Mouse (Mus musculus) left cerebral cortex, adult 2 months (tissue): ENCODE measurements at regions not wholly inside any gene's neighbourhood (a gene's known extent, or its start where the extent isn't known, plus 50 kb on each side); places are given as distances from the start of the nearest gene placed in this dataset.

Experiments
- DNase-seq, 2 experiments: peaks; one replicate each; pipeline ENCODE4 v3.0.0; 2021 to 2022; ENCODE audit warnings: low spot score in 2 of 2, mixed read lengths in 1 of 2; ENCODE audit errors: extremely low spot score in 1 of 2
- H3K27ac ChIP-seq: fragments of 200-600 bp; 2 replicates; pipeline ENCODE4 v1.8.1; 2022
- H3K4me3 ChIP-seq: fragments of 200-600 bp; 2 replicates; pipeline ENCODE4 v1.8.1; 2022
- CTCF ChIP-seq: fragments of 200-600 bp; IDR thresholded peaks from 2 replicates; pipeline ENCODE4 v1.8.1; 2022; ENCODE audit warnings: antibody characterized with exemption, mild to moderate bottlenecking, moderate library complexity
- intact Hi-C: fragments of 180-260 bp; cut with DNase I; formaldehyde crosslinking; loops from one replicate; pipeline ENCODE4 v1.15.1; 2025

DNA sequence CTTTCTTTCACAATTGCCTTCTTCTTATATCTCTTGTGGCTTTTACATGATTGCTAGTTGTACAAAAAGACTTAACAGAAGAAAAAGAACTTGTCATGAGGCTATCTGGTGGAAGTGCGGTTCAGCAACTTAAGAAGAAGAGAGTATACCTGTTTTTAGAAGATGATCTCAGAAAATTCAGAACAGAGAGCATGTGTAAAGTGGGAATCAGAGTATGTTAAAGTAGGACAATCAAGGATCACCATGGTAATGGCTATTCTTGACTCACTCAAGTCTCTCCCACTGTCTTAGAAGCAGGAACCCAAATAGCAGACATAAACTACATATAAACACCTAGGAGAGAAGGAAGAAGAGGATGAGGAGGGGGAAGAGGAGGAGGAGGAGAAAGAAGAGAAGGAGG, 857.9 kb upstream of the Nr2f1 start:
- Histone ChIP-seq H3K27ac (peak overlapping the region; percentile 66), H3K4me3 (no peak overlapping the region)
- TF ChIP-seq CTCF = no peak
- no peak for DNase-seq
- intact Hi-C loops = loop anchor here (10.0 kb wide), 1 partner anchor 403 kb away; no protein-coding TSS in a partner anchor

DNA sequence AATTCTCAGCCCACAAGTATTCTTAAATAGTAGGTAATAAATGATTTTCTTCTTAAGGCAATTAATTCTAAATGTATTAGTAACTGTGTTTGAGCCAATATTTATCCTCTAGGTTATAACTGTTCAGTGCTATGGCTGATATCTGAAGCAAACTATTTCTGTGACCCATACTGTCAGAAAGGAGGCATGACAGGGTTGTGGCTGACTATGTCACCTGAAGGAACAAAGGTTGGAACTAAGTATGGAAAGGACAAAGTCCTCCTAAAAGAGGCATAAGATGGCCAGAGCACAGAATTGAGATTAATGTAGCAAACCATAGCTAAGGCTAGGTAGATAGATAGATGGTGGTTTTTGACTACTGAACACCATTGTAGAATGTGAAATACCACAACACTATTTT, 854.9 kb upstream of the Nr2f1 start:
- Histone ChIP-seq H3K4me3 (no peak overlapping the region), H3K27ac (no peak overlapping the region)
- DNase-seq = no peak
- intact Hi-C loops = loop anchor here (10.0 kb wide), 1 partner anchor 400 kb away; no protein-coding TSS in a partner anchor
- no peak for TF ChIP-seq CTCF

DNA sequence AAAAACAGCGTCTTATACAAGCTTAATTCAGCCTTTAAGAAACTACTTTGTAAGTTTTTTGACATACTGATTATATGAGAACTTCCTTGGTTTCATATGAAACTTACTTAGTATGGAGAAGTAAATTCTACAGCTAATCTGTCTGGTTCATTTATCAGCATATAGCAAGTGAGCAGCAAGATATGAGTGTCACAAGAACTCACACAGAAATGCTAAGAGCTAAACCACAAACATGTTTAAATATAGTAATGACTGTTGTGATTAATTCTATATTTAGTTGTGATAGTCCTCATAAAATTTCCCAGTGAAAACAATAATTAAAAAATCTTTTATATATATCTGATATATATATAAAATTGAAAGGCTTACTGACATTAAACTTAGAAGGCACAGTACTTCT, 853.9 kb upstream of the Nr2f1 start:
- no peak for DNase-seq
- TF ChIP-seq CTCF = no peak
- H3K4me3 ChIP-seq = no peak overlapping the region
- H3K27ac ChIP-seq = no peak overlapping the region
- intact Hi-C loops = loop anchor here (10.0 kb wide), 1 partner anchor 399 kb away; no protein-coding TSS in a partner anchor

DNA sequence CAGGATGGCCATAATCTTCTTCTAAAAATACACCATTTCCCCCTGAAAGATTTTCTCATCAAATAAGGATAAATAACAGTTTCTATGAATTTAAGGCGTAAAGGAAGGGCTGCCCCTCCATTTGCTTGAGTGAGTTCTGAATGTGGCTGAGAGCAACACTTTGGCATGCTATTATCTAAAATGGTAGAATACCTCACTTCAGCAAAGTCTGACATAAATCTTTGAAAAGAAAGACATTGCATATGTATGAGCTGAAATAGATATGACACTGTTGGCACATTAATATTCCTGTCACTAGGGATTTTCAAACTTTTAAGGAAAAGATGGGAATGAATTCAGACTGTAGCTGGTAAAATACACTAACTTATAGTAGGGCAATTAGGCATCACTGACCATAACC, 847.7 kb upstream of the Nr2f1 start:
- no peak for DNase-seq
- no peak overlapping the region for H3K27ac ChIP-seq
- no peak for TF ChIP-seq CTCF
- intact Hi-C loops = no loop called here
- no peak overlapping the region for H3K4me3 ChIP-seq

DNA sequence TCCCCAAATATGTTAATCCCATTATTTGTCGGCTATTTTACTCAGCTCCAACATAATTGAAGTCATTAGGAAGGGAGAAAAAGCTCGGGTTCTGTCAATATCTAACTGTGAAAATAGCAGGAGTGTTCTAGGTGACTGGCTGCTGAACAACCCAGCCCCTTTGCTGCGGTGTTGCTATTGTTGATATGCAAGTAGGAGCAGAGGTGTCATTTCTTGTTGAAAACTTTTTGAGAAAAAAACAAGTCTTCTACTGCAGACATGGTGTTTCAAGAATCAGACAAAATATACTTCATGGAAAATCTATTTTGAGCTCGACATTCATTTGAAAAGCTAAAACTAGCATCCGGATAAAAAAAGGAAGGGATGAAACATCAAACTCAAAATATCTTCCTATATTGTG, 845.1 kb upstream of the Nr2f1 start:
- no peak for TF ChIP-seq CTCF
- intact Hi-C loops = no loop called here
- DNase-seq = no peak
- no peak overlapping the region for H3K4me3 ChIP-seq
- H3K27ac ChIP-seq = no peak overlapping the region; the same call in 1 of the 2 replicates

DNA sequence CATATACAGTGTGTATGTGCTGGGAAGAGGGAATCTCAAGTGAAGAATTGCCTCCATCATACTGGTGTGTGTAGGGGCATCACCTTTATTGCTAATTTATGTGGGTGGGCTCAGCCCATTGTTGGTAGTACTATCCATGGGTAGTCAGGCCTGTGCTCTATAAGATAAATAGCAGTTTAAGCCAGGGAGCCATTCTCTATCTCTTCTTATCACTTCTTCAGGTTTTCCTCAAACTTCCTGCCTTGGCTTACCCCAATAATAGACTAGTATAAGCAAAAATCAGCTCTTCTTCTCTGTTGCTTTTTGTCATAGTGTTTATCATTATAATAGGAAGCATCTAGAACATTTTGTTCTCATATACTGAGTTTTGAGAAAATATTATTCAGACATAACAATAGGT, 838.3 kb upstream of the Nr2f1 start:
- Histone ChIP-seq H3K27ac (no peak overlapping the region), H3K4me3 (no peak overlapping the region)
- intact Hi-C loops = no loop called here
- TF ChIP-seq CTCF = no peak
- DNase-seq = no peak

DNA sequence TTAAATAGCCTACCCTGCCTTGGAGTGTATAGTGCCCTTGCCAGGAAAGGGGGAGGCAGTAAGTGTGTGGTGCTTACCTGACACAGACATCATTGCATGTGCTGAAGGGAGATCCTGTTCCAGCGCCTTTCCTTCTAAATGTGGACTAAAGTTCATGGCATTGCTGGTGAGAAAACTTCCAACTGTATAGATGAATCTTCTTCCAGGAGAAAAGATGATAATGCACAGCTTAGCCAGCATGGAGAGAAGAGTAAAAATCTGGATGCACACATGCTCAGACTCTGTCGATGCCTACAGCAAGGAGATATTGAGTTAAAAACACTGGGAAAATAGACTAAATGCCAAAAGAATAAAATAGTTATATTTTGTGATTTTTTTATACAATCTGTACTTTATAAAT, 835.7 kb upstream of the Nr2f1 start:
- TF ChIP-seq CTCF = no peak
- H3K27ac ChIP-seq = no peak overlapping the region
- no peak for DNase-seq
- no peak overlapping the region for H3K4me3 ChIP-seq
- intact Hi-C loops = no loop called here

DNA sequence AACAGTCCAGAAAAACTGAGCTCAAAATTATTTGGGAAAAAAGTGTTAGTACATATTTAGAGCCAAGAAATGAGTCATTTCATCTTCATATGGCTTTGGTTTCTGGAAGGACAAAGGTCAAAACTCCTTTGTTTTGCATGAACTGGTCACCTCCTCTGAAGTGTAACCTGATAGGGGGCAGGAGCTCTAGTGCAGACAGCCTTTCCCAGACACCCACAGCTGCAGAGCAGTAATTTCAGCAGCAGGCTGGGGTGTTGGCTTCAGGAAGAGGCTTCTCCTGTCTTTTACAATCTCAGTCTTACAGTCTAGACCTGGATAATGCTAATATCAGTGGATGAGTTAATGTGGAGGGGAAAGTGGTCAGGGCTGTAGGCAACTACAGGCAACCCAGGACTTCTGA, 830.4 kb upstream of the Nr2f1 start:
- no peak for DNase-seq
- Histone ChIP-seq H3K27ac (no peak overlapping the region), H3K4me3 (no peak overlapping the region)
- intact Hi-C loops = loop anchor here (5.0 kb wide), 2 partner anchors 828 to 1053 kb away; no protein-coding TSS in a partner anchor
- TF ChIP-seq CTCF = no peak

DNA sequence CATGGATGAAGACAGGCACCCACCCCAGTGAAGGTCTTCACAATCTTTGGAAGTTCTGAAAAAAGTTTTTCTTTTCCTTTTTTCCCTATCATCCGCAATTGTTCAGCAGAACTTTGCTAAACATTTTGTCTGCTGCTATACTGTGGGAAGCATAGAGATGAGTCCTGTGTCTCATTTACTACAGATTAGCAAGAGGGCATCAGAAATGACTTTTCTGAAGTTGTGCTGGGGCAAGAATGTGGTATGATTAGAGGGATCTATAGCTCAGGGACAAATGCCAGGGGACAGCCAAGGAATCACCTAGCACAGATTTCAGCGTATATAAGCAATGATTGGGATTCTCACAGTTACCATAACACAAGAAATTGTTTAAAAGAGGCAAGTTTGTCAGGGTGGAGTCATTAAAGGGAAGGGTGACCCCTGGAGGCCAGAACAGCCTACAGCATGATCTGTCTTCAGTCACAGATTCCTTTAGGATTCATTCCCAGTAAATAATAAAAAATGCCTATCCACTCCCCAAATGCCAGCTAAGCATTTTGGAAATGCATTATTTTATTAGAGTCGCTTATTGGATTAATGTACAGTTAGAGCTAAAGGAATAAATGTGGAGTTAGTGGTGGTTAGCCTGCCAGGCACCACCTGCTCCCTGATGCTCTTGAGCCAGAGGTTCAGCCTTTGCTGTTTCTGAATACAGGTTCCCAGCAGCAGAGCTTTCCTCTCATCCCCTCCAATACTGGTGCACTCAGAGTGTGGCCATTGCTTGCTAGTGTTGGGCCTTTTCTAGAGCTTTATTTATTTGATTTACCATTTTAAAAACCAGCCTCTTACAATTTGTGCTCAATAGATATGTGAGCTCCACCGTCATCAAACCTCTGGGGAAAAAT, 828.6 kb upstream of the Nr2f1 start:
- intact Hi-C loops = loop anchor here (5.0 kb wide), 2 partner anchors 826 to 1051 kb away; no protein-coding TSS in a partner anchor
- H3K4me3 ChIP-seq = no peak overlapping the region
- H3K27ac ChIP-seq = no peak overlapping the region
- peak in 1 of 2 experiments; percentile 40 for DNase-seq
- TF ChIP-seq CTCF = peak; percentile 75

DNA sequence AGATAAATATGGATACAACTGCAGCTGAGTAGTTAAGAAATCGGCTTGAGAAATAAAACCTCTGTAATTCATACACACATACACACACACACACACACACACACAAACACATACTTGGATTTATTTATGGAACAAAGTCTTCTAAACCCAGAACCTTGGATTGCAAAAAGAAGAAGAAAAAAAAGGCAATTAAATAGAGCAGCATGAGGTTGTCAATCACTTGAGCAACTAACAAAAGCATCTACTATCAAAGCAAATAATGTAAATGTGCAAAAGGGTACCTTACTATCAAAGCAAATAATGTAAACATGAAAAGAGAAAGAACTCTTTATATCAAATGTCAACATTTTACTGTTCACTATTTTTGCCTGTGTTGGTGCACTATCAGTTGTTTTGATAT, 826.1 kb upstream of the Nr2f1 start:
- H3K4me3 ChIP-seq = no peak overlapping the region
- no peak for DNase-seq
- no peak overlapping the region for H3K27ac ChIP-seq
- no peak for TF ChIP-seq CTCF
- intact Hi-C loops = loop anchor here (5.0 kb wide), 2 partner anchors 823 to 1048 kb away; no protein-coding TSS in a partner anchor

DNA sequence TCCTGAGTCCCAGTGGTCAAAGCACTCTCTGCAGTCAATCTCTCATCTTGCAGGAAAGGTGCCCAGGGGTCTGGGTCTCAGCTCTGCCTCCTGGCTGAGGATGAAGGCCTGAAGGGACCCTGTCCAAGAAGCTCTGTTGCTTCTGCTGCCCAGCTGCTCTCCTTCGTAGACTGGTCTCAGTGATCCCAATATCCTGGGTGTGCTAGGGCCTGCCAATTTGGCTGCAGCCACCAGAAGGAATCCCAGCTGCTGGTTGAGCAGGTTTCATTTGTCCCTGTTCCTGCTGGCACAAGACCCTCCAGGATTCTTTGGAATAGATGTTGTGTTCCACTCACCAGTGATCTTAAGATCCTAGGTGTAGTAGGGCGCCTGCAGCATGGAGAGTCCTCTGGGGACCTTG, 818.5 kb upstream of the Nr2f1 start:
- intact Hi-C loops = no loop called here
- no peak for DNase-seq
- Histone ChIP-seq H3K4me3 (no peak overlapping the region), H3K27ac (no peak overlapping the region)
- TF ChIP-seq CTCF = no peak

DNA sequence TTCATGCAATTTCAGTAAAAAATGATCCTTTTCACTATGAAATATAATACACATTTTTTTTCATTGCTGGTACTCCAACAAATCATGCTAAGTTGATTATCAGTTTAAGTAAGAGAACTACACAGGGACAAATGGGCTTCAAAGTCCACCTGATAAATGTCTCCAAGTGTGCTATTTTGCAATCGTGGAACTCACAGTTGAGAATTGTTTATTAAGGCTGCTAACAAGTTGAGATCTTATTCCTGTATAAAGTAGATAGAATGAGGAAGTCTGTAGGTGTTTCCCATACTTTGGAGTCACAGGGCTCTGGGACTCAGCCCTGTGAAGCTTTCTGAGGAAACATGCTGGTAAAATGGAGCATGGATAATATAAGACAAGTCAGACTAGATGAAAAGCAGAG, 803.8 kb upstream of the Nr2f1 start:
- intact Hi-C loops = no loop called here
- Histone ChIP-seq H3K27ac (no peak overlapping the region), H3K4me3 (no peak overlapping the region)
- TF ChIP-seq CTCF = no peak
- DNase-seq = no peak

DNA sequence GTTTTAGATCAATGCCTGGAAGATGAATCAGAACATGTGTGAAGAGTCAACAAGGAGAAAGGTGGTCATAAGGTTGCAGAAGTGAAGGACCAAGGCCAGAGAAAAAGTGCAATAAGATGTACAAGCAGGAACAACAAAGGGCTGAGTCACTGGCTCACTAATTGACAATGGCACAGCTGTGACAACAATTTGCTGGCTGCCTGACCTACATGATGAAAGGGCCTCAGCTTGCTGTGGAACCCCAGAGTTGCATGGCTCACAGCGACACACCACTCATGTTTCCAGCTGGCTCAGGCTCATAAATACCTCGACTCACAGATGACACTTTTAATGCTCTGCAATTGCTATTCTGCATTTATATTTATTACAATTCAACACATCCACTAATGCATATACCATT, 799.3 kb upstream of the Nr2f1 start:
- intact Hi-C loops = no loop called here
- H3K4me3 ChIP-seq = no peak overlapping the region
- DNase-seq = no peak
- no peak overlapping the region for H3K27ac ChIP-seq
- TF ChIP-seq CTCF = no peak
